Mouse (Mus musculus) spleen, postnatal 10 days (tissue): Measurements from ENCODE around the gene Hoxb8.

Experiments
- DNase-seq, 2 experiments: peaks; one replicate each; pipeline ENCODE4 v3.0.0; 2021 to 2022; ENCODE audit warnings: low spot score in 2 of 2

Hoxb8 gene

GRCm38 (mm10) chr11:96299781-96300180 is 18.1 kb downstream of the Hoxb8 start:
- no peak for DNase-seq

GRCm38 (mm10) chr11:96300354-96301063 is 18.8 kb downstream of the Hoxb8 start:
- no peak for DNase-seq

GRCm38 (mm10) chr11:96301064-96301431 is 19.3 kb downstream of the Hoxb8 start:
- no peak for DNase-seq

DNA sequence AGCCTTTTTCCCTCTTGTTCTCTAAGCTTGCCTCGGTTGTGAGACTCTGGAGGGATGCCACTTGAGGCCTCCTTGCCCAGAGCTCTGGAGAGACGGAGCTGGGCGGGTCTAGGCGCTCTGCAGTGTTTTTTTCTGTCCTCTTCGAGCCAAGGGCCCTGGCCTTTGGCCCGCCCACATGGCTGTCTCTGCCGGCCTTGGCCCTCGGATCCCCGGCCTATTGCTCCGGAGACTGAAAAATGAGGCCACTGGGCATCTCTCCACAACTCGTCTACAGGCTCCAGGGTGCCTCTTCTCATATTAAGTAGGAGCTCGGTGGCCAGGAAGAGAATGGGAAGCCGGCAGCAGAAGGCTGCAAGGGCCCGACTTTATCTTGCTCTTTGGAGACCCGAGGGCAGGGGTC is 20.1 kb downstream of the Hoxb8 start:
- DNase-seq: no peak

GRCm38 (mm10) chr11:96302381-96303150 is 20.9 kb downstream of the Hoxb8 start:
- DNase-seq: no peak

GRCm38 (mm10) chr11:96303151-96304099 is 21.7 kb downstream of the Hoxb8 start, which contains the start of gene Hoxb5:
Hoxb5 (plus strand) TSS chr11:96303336.
- peak in 1 of 2 experiments; percentile 67 for DNase-seq

- no peak for DNase-seq
Observed at GRCm38 (mm10) chr11:96304381-96305195, 22.9 kb downstream of the Hoxb8 start.

DNA sequence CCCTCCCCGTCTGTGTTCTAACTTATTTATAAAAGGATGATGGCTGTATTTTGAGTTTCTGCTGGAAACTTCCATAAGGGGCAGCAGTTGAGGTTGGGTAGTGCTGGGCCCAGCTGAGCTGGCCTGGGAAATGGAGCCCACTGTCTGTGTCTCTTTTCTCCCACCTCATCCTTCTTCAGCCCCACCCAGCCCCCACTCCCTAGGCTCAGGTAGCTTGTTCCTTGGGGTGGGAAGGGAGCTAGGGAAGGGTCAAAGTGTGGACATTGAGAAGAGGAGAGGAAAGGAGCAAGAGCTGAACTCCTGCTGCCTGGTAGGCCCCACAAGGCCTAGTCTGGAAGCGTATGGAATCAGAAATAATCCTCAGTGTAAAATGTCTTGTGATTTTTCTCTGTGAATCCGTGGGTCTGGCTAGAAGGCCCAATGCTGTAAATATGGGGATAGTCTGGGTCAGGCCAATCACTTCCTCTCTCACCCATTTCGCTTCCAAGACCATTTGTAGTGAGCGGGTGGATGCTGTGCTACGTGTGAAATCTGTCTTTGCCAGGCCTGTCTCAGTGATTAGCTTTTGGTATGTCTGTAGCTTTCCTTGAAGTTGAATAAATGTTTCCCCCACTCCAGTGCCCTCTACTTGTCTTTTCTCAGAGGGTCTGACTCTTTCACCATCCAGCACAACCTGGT is 23.9 kb downstream of the Hoxb8 start:
- DNase-seq: no peak

DNA sequence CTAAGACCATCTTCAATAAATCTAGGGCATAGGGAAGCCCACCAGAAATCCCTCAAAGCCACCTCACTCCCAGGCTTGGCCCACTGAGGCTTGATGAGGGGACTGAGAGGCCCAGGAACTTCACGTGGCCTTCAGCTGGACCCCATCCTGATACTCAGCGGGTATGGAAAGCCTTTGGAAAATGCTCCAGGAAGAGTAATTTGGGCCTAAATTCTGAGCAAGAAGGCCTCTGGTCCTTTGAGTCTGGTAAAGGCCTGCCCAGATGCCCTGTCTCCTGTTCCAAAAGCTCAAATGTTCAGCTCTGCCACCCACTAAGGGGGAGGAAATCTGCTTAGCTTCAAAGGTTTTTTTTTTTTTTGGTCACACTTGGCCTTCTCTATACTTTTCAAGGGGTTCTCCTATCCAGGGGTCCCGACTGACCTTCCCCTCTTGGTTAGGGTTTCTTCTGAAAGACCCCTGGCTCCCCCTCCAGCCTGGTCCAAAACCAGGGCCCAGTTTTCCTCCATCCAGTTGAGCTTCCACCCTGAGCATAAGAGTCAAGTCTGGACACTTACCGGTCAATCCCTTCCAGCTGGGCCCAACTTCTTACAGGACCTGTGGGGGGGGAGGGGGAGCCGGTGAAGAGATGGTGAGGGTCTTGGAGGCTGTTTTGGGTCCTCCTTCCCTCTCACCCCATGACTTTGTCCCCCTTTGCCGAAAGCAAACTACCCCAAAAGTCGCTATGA is 24.6 kb downstream of the Hoxb8 start:
- no peak for DNase-seq

- DNase-seq: no peak
Observed at GRCm38 (mm10) chr11:96306908-96307269, 25.2 kb downstream of the Hoxb8 start.

DNA sequence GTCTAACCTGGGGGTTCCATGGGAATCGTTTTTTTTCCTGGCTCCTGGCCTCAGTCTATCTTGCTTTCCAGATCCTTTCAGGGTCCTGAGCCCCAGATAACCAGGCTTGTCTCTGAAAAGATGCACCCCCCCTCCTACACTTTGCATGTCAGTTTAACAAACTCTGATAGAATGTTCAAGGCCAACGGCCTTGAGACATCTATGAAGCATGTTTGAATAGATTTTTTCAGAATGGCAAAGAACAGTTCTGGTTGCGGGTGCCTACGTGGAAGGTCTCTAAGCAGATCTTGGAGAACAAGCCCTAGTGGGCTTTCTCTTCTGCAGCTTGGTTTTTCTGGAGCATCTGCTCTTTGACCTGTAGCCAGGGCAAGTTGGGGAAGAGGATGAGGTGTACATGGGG is 27.1 kb downstream of the Hoxb8 start:
- DNase-seq: no peak

DNA sequence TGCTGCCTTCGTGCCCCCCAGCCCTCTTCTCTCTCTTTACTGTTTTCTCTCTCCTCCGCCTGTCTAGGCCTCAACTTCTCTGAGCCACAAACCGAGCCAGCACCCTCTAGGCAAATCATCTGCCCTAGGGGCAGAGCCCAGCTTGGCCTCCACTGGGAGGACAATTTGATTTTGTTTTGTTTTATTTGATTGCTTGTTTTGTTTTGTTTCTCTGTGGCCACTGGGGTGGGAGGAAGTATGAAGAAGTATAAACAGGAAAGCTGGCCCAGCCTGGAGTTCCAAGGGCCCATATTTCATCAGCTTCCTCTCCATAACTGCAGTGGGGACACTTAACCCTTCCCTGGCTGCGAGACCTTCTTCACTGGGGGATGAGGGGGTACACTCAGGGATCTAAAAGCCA is 27.6 kb downstream of the Hoxb8 start:
- no peak for DNase-seq

- DNase-seq: no peak
Observed at GRCm38 (mm10) chr11:96310183-96310938, 28.7 kb downstream of the Hoxb8 start.

DNA sequence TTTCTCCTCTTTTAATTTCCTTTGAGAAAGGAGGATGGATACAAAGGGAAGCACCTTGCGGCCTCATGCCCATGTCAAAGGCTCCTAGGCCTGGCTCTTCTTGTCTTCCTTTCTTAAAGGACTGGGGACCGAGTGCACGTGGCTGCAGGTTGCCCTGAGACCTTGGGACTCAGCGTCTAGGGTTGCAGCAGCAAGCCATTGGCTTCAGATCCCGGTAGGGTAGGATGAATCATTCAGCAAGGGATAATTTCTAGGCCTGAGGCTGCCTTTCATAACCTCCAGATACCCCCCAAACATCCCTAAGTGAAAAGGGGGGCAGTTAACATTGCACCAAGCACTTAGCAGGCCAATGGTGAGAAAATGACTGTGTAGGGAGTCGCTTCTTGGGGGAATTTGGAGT is 29.4 kb downstream of the Hoxb8 start:
- no peak for DNase-seq

GRCm38 (mm10) chr11:96311520-96312417 is 30.1 kb downstream of the Hoxb8 start:
- DNase-seq: peak in 1 of 2 experiments; percentile 54

GRCm38 (mm10) chr11:96313134-96313533 is 31.4 kb downstream of the Hoxb8 start:
- no peak for DNase-seq

- DNase-seq: no peak
Observed at GRCm38 (mm10) chr11:96313806-96314428, 32.2 kb downstream of the Hoxb8 start.
